Mouse (Mus musculus) megakaryocyte, embryonic 14.5 days (primary cell): ENCODE data around the gene Gphb5. TPM values are rescaled to one million over a fixed set of nuclear protein-coding genes. Genes with fewer than 3 reads are reported as not detected.

Source experiments
- H3K27me3 ChIP-seq: replicated peaks from 2 replicates; pipeline ENCODE3; 2012; ENCODE audit warnings: inconsistent platforms
- H3K36me3 ChIP-seq: replicated peaks from 2 replicates; pipeline ENCODE3; 2012; ENCODE audit warnings: low read length, inconsistent platforms, mixed read lengths
- H3K4me1 ChIP-seq: 2 replicates; pipeline ENCODE4 v1.6.1; 2012; ENCODE audit warnings: inconsistent platforms
- H3K4me3 ChIP-seq: replicated peaks from 2 replicates; pipeline ENCODE3; 2012; ENCODE audit warnings: moderate library complexity, mild to moderate bottlenecking, inconsistent platforms
- H3K9me3 ChIP-seq: 2 replicates; pipeline ENCODE4 v1.6.1; 2012; ENCODE audit warnings: inconsistent platforms
- FLI1 ChIP-seq: IDR thresholded peaks from 2 replicates; pipeline ENCODE4 v1.6.1; 2012; ENCODE audit warnings: low read length, inconsistent platforms, mixed read lengths
- GATA1 ChIP-seq: IDR thresholded peaks from 3 replicates; pipeline ENCODE4 v1.6.1; 2012; ENCODE audit warnings: mixed read lengths, low read length, inconsistent platforms, borderline replicate concordance
- polyA plus RNA-seq: library from polyadenylated mRNA; stranded (reverse); fragments of >175 nt; gene quantifications from 2 replicates; pipeline ENCODE4 v1.2.3, GENCODE M21; 2012; ENCODE audit warnings: low replicate concordance; ENCODE audit not compliant: insufficient read depth

The Gphb5 gene
- polyA plus RNA-seq, 1 experiment, result not detected

DNA sequence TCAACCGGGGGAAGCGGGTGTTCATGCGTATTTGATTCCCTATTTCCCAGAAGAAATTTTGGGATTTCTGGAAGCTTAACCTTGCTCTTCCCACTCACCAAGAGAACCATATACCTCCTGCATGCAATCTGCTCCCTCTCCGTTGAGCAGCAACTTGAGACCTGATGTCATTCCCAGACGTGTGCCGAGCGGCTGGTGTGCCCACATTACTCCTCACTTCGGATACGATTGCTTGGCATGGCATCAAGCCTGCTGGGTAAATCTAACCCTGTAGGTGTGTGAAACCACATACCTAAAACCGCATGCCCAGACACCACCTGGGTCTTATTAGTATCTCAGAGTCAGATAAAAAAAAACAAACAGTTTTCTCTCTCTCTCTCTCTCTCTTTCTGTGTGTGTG, 42.1 kb downstream of the Gphb5 start:
- no peaks in the 10 kb centered on the region for H3K27me3 ChIP-seq

DNA sequence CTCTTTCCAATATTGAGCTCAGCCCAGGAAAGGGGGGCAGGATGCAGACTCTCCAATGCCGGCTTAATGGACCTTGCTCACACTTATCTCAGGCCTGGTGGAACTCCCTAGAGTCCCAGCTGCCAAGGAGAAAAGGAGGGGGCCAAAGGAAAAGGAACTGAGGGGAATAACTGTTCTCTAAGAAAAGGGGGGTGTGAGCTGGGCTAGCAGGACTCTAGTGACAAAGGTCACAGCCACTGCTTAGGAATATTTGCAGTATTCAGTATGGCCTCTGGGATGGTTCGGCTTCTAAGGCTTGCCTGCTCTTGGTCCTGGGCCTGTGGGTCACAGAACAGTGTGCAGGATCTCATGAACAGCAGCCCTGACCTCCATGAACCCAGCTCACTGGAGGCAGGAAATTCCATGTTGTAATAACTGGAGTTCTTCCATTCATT, 47.1 kb downstream of the Gphb5 start:
- H3K4me3 ChIP-seq, result no peak overlapping the region
- no peaks in the 10 kb centered on the region for H3K4me1 ChIP-seq
- TF ChIP-seq GATA1 (no peak), FLI1 (no peak)
- H3K27me3 ChIP-seq, result no peaks in the 10 kb centered on the region
- H3K36me3 ChIP-seq, result no peaks in the 10 kb centered on the region
- peaks cover 25% of the 10 kb centered on the region for H3K9me3 ChIP-seq

More for the DNA sequence above, 42.1 kb downstream of the Gphb5 start:
- no peak for TF ChIP-seq FLI1
- TF ChIP-seq GATA1, result no peak
- Histone ChIP-seq H3K4me3 (no peak overlapping the region), H3K9me3 (peaks cover 4% of the 10 kb centered on the region; the same call in 1 of the 2 replicates), H3K4me1 (no peaks in the 10 kb centered on the region), H3K36me3 (no peaks in the 10 kb centered on the region)

DNA sequence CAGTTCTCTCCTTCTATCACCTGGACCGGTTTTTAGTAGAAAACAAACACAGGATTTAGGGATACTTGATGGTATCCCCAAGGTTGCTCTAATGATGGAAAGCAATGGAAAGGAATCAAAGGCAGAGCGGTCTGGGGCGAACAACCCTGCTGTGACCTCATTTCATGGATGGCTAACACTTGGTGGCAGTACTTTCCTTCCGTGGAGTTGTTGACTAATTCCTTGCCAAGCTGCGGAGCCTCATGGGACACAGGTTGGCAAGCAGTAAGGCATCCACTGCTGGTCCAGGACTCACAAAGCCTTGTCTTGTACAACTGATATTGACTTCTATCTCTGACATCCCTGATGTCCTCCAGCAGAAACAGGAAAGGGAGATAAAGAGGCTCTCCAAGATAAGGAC, 48.1 kb downstream of the Gphb5 start:
- no peak for TF ChIP-seq GATA1
- H3K4me3 ChIP-seq, result no peak overlapping the region
- no peaks in the 10 kb centered on the region for H3K36me3 ChIP-seq
- no peaks in the 10 kb centered on the region for H3K4me1 ChIP-seq
- no peaks in the 10 kb centered on the region for H3K27me3 ChIP-seq
- peaks cover 25% of the 10 kb centered on the region for H3K9me3 ChIP-seq

DNA sequence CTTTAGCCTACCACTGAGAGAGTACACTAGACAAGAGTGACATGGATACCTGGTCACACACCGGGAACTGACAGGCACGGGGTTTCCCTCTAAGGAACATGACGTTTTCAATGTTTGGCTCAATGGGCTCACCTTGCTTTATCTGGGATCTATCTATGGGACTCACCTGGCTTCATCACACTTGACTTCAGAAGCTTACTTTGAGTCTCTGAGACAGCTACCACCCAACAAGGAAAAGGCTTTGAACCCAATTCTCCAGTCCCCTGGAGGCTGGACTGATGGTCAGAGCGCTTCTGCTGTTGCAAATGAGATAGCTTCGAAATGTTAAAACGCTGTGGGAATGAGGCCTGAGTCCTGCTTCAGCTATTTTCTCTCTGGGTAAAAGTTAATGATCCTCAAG, 49.2 kb downstream of the Gphb5 start:
- Histone ChIP-seq H3K36me3 (no peaks in the 10 kb centered on the region), H3K9me3 (peaks cover 34% of the 10 kb centered on the region), H3K4me3 (no peak overlapping the region), H3K4me1 (no peaks in the 10 kb centered on the region), H3K27me3 (no peaks in the 10 kb centered on the region)
- no peak for TF ChIP-seq FLI1

DNA sequence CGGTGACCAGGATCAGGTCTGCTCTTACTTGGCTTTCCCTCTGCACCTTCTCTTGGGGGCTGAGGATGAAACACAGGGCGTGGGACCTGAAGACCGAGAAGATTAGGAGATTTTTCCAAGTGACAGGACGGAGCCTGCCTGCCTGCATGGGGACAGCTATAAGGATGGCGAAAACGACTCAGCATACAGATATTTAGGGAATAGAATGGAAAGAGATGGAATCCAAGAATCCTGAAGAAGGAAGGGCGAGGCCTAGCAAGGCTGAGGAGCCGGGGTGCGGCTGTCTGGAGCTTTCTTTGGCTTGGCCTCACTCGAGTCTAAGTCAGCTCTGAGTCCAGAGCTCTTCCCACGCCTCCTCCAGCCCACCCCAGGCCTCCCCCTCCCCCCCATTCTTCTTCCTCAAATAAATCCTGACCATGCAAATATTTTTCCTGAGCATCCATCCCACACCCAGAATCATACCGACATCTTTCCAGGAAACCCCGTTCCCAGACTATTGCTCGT, 50.9 kb downstream of the Gphb5 start:
- peaks cover 35% of the 10 kb centered on the region for H3K9me3 ChIP-seq
- no peaks in the 10 kb centered on the region for H3K36me3 ChIP-seq
- H3K4me1 ChIP-seq, result no peaks in the 10 kb centered on the region
- no peaks in the 10 kb centered on the region for H3K27me3 ChIP-seq
- TF ChIP-seq GATA1, result no peak
- TF ChIP-seq FLI1, result no peak
- H3K4me3 ChIP-seq, result no peak overlapping the region

DNA sequence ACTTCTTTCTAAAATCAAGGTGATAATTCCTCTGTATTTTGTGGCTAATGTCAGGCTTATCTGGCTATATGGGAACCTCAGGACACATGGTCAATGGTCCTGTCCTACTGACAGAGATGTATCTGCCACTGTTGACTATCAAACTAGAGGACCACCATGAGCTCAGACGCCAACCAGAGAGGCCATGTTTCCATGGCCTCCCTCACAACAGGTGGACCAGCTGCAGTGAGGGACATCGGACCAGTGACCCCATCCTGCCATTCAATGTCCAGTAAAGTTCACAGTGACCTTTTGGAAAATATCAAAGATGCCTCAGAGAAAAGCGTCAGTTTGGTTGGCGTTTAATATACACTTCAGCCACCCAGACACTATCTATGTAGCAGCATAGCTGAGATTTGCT, 52.2 kb downstream of the Gphb5 start:
- H3K27me3 ChIP-seq, result no peaks in the 10 kb centered on the region
- peaks cover 35% of the 10 kb centered on the region for H3K9me3 ChIP-seq
- TF ChIP-seq FLI1 (no peak), GATA1 (no peak)
- H3K4me3 ChIP-seq, result no peak overlapping the region
- H3K36me3 ChIP-seq, result no peaks in the 10 kb centered on the region
- H3K4me1 ChIP-seq, result no peaks in the 10 kb centered on the region

DNA sequence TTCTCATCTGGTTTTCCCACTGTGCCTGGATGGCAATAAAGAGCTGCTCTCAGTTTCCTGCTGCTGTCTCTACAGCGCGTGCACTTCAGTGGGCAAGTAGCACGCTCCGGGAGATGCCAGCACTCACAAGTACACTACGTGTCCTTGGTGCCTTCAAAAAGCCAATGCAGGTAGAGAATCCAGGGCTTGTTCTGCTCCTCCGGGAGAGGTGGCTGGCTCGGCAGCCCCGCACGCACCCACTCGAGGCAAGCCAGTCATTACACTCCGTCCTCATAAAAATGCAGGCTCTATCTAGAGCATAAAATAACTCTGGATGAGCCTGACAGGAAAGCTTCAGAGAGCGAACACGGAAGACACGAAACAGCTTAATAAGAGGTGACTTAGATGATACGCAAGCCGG, 54.1 kb downstream of the Gphb5 start:
- no peak overlapping the region for H3K4me3 ChIP-seq
- H3K27me3 ChIP-seq, result no peaks in the 10 kb centered on the region
- no peaks in the 10 kb centered on the region for H3K4me1 ChIP-seq
- peaks cover 24% of the 10 kb centered on the region for H3K9me3 ChIP-seq
- H3K36me3 ChIP-seq, result no peaks in the 10 kb centered on the region
- TF ChIP-seq FLI1 (no peak), GATA1 (no peak)

Other genes with a start within 250 kb of the Gphb5 start
- not detected in 2 replicates for gene Kcnh5, start 239.4 kb downstream of the Gphb5 start, polyA plus RNA-seq
- gene Rhoj, start 108.5 kb downstream of the Gphb5 start, polyA plus RNA-seq, result 34.7 and 62.7 TPM in 2 replicates
- 15.9 and 26.4 TPM in 2 replicates for gene Ppp2r5e, start 179.5 kb upstream of the Gphb5 start, polyA plus RNA-seq